Mouse (Mus musculus) stomach, embryonic 15.5 days (tissue): ENCODE data around the gene Cacnb2. TPM values are rescaled to one million over a fixed set of nuclear protein-coding genes. Genes with fewer than 3 reads are reported as not detected.

Experiments used
- ATAC-seq: fragments of 200-750 bp; cut with Nextera tagmentation; 2 replicates; pipeline ENCODE4 v1.8.0; 2017; ENCODE audit warnings: low read depth, moderate number of reproducible peaks, moderate TSS enrichment; ENCODE audit not compliant: insufficient read depth, low FRiP score
- H3K27ac ChIP-seq: fragments of 300-500 bp; sonication (generic); 2 replicates; pipeline ENCODE4 v1.5.1; 2015; ENCODE audit warnings: mild to moderate bottlenecking, inconsistent platforms
- H3K27me3 ChIP-seq: fragments of 300-500 bp; sonication (generic); replicated peaks from 2 replicates; pipeline ENCODE4 v1.6.1; 2015; ENCODE audit warnings: inconsistent platforms
- H3K36me3 ChIP-seq: fragments of 300-500 bp; sonication (generic); 2 replicates; pipeline ENCODE4 v1.6.1; 2015; ENCODE audit warnings: inconsistent platforms
- H3K4me1 ChIP-seq: fragments of 300-500 bp; sonication (generic); 2 replicates; pipeline ENCODE4 v1.6.1; 2015; ENCODE audit warnings: inconsistent platforms
- H3K4me2 ChIP-seq: fragments of 300-500 bp; sonication (generic); 2 replicates; pipeline ENCODE4 v1.6.1; 2015; ENCODE audit warnings: mild to moderate bottlenecking, inconsistent platforms
- H3K4me3 ChIP-seq: fragments of 300-500 bp; sonication (generic); replicated peaks from 2 replicates; pipeline ENCODE4 v1.5.1; 2015; ENCODE audit warnings: inconsistent platforms
- H3K9ac ChIP-seq: fragments of 300-500 bp; sonication (generic); 2 replicates; pipeline ENCODE4 v1.6.1; 2015; ENCODE audit warnings: inconsistent platforms
- H3K9me3 ChIP-seq: fragments of 300-500 bp; sonication (generic); 2 replicates; pipeline ENCODE4 v1.6.1; 2016; ENCODE audit warnings: inconsistent platforms
- WGBS: fragments of 180-500 bp; shearing (Covaris S2); methylation state at CpG from one replicate; pipeline ENCODE4 v1.1.7; 2015; 5-methylcytosine and 5-hydroxymethylcytosine counted together
- polyA plus RNA-seq: library from polyadenylated mRNA; unstranded; fragments of >200 nt; fragmentation: Nextera tagmentation; extraction: Ambion mirVana; gene quantifications from 2 replicates; pipeline ENCODE4 v1.2.1, GENCODE M21; 2015

Cacnb2 gene
- polyA plus RNA-seq, 1 experiment from 2014 or later, result 3.0 TPM

GRCm38 (mm10) chr2:14847188-14847587 lies 244.3 kb downstream of the Cacnb2 start:
- Histone ChIP-seq H3K9ac (no peak overlapping the region), H3K4me1 (no peaks in the 10 kb centered on the region), H3K27me3 (no peaks in the 10 kb centered on the region), H3K4me2 (no peak overlapping the region), H3K36me3 (no peaks in the 10 kb centered on the region), H3K27ac (no peak overlapping the region), H3K9me3 (no peaks in the 10 kb centered on the region), H3K4me3 (no peak overlapping the region)
- WGBS, result 85% methylated on average over 1 of the region's 1 CpGs
- no peak for ATAC-seq

GRCm38 (mm10) chr2:14850831-14851230 lies 247.9 kb downstream of the Cacnb2 start:
- H3K9me3 ChIP-seq, result no peaks in the 10 kb centered on the region
- H3K27ac ChIP-seq, result no peak overlapping the region
- WGBS, result 88% methylated on average over 1 of the region's 1 CpGs
- H3K4me2 ChIP-seq, result no peak overlapping the region
- no peaks in the 10 kb centered on the region for H3K27me3 ChIP-seq
- ATAC-seq, result no peak
- H3K36me3 ChIP-seq, result no peaks in the 10 kb centered on the region
- no peak overlapping the region for H3K9ac ChIP-seq
- H3K4me1 ChIP-seq, result no peaks in the 10 kb centered on the region
- H3K4me3 ChIP-seq, result no peak overlapping the region

- Histone ChIP-seq H3K27me3 (no peaks in the 10 kb centered on the region), H3K9ac (no peak overlapping the region), H3K9me3 (no peaks in the 10 kb centered on the region), H3K4me2 (no peak overlapping the region), H3K4me3 (no peak overlapping the region), H3K27ac (no peak overlapping the region), H3K4me1 (no peaks in the 10 kb centered on the region), H3K36me3 (no peaks in the 10 kb centered on the region)
- ATAC-seq, result no peak
- 86% methylated on average over 1 of the region's 1 CpGs for WGBS
Measured at GRCm38 (mm10) chr2:14851383-14851782, 248.5 kb downstream of the Cacnb2 start.

GRCm38 (mm10) chr2:14854054-14854453 lies 251.2 kb downstream of the Cacnb2 start:
- Histone ChIP-seq H3K36me3 (no peaks in the 10 kb centered on the region), H3K4me1 (no peaks in the 10 kb centered on the region), H3K4me2 (no peak overlapping the region), H3K4me3 (no peak overlapping the region), H3K9me3 (no peaks in the 10 kb centered on the region), H3K27me3 (no peaks in the 10 kb centered on the region), H3K27ac (no peak overlapping the region), H3K9ac (no peak overlapping the region)
- ATAC-seq, result no peak
- 87% methylated on average over 2 of the region's 2 CpGs for WGBS

- no peaks in the 10 kb centered on the region for H3K36me3 ChIP-seq
Measured at GRCm38 (mm10) chr2:14858301-14858700, 255.4 kb downstream of the Cacnb2 start.

GRCm38 (mm10) chr2:14860350-14860749 lies 257.5 kb downstream of the Cacnb2 start:
- H3K36me3 ChIP-seq, result no peaks in the 10 kb centered on the region
- H3K4me2 ChIP-seq, result no peak overlapping the region
- no peak overlapping the region for H3K4me3 ChIP-seq
- WGBS, result 85% methylated on average over 3 of the region's 3 CpGs
- no peak overlapping the region for H3K9ac ChIP-seq
- no peak overlapping the region for H3K27ac ChIP-seq
- no peaks in the 10 kb centered on the region for H3K9me3 ChIP-seq
- no peaks in the 10 kb centered on the region for H3K27me3 ChIP-seq
- no peak for ATAC-seq
- H3K4me1 ChIP-seq, result no peaks in the 10 kb centered on the region

More at GRCm38 (mm10) chr2:14858301-14858700, 255.4 kb downstream of the Cacnb2 start:
- 92% methylated on average over 1 of the region's 1 CpGs for WGBS
- H3K4me1 ChIP-seq, result no peaks in the 10 kb centered on the region
- no peak for ATAC-seq
- H3K27ac ChIP-seq, result no peak overlapping the region
- no peaks in the 10 kb centered on the region for H3K9me3 ChIP-seq
- H3K4me2 ChIP-seq, result no peak overlapping the region
- no peak overlapping the region for H3K4me3 ChIP-seq
- H3K9ac ChIP-seq, result no peak overlapping the region
- no peaks in the 10 kb centered on the region for H3K27me3 ChIP-seq

- Histone ChIP-seq H3K36me3 (no peaks in the 10 kb centered on the region), H3K4me1 (no peaks in the 10 kb centered on the region), H3K4me3 (no peak overlapping the region), H3K27me3 (no peaks in the 10 kb centered on the region), H3K27ac (no peak overlapping the region), H3K4me2 (no peak overlapping the region), H3K9ac (no peak overlapping the region), H3K9me3 (no peaks in the 10 kb centered on the region)
- ATAC-seq, result no peak
- 45% methylated on average over 2 of the region's 2 CpGs for WGBS
Measured at GRCm38 (mm10) chr2:14861613-14862012, 258.7 kb downstream of the Cacnb2 start.

- no peak for ATAC-seq
- Histone ChIP-seq H3K4me1 (no peaks in the 10 kb centered on the region), H3K9me3 (no peaks in the 10 kb centered on the region), H3K27ac (no peak overlapping the region), H3K36me3 (no peaks in the 10 kb centered on the region), H3K4me2 (no peak overlapping the region), H3K9ac (no peak overlapping the region), H3K27me3 (no peaks in the 10 kb centered on the region), H3K4me3 (no peak overlapping the region)
- WGBS, result 50% methylated on average over 1 of the region's 1 CpGs
Measured at GRCm38 (mm10) chr2:14862981-14863380, 260.1 kb downstream of the Cacnb2 start.

- Histone ChIP-seq H3K27ac (no peak overlapping the region), H3K9me3 (no peaks in the 10 kb centered on the region), H3K4me3 (no peak overlapping the region), H3K36me3 (no peaks in the 10 kb centered on the region), H3K4me1 (no peaks in the 10 kb centered on the region; the same call in 1 of the 2 replicates), H3K9ac (no peak overlapping the region), H3K4me2 (0 out of 2 replicates have a peak overlapping the region, but pooled peaks have one; percentile 50), H3K27me3 (no peaks in the 10 kb centered on the region)
- WGBS, result 40% methylated on average over 1 of the region's 1 CpGs
- ATAC-seq, result no peak
Measured at GRCm38 (mm10) chr2:14873116-14873515, 270.2 kb downstream of the Cacnb2 start.

- H3K27ac ChIP-seq, result no peak overlapping the region
- peak overlapping the region; percentile 50 for H3K4me2 ChIP-seq
- no peaks in the 10 kb centered on the region for H3K9me3 ChIP-seq
- no peaks in the 10 kb centered on the region for H3K36me3 ChIP-seq
- H3K27me3 ChIP-seq, result no peaks in the 10 kb centered on the region
- H3K9ac ChIP-seq, result no peak overlapping the region
- ATAC-seq, result no peak
- no peaks in the 10 kb centered on the region; the same call in 1 of the 2 replicates for H3K4me1 ChIP-seq
- peak overlapping the region; percentile 16 for H3K4me3 ChIP-seq
- WGBS, result 15% methylated on average over 15 of the region's 15 CpGs
Measured at GRCm38 (mm10) chr2:14873701-14874181, 270.9 kb downstream of the Cacnb2 start.

GRCm38 (mm10) chr2:14874281-14875037 lies 271.6 kb downstream of the Cacnb2 start:
- ATAC-seq, result no peak
- no peak overlapping the region for H3K4me3 ChIP-seq
- H3K4me1 ChIP-seq, result no peaks in the 10 kb centered on the region; the same call in 1 of the 2 replicates
- no peaks in the 10 kb centered on the region for H3K9me3 ChIP-seq
- no peaks in the 10 kb centered on the region for H3K27me3 ChIP-seq
- 31% methylated on average over 13 of the region's 13 CpGs for WGBS
- no peak overlapping the region for H3K27ac ChIP-seq
- H3K36me3 ChIP-seq, result no peaks in the 10 kb centered on the region
- no peak overlapping the region for H3K4me2 ChIP-seq
- no peak overlapping the region for H3K9ac ChIP-seq

- Histone ChIP-seq H3K9ac (no peak overlapping the region), H3K4me1 (no peaks in the 10 kb centered on the region; the same call in 1 of the 2 replicates), H3K4me2 (no peak overlapping the region), H3K4me3 (no peak overlapping the region), H3K9me3 (no peaks in the 10 kb centered on the region), H3K36me3 (no peaks in the 10 kb centered on the region), H3K27ac (no peak overlapping the region), H3K27me3 (no peaks in the 10 kb centered on the region)
- no peak for ATAC-seq
- 45% methylated on average over 2 of the region's 2 CpGs for WGBS
Measured at GRCm38 (mm10) chr2:14875121-14875520, 272.2 kb downstream of the Cacnb2 start.
